Mouse (Mus musculus) right cerebral cortex, postnatal 4 days (tissue): ENCODE measurements around the gene Prr12.
"Not testable (repeated sequence)": the region's sequence is repeated elsewhere in the genome, so short reads cannot be mapped to it uniquely, and the experiment has no call there.

Experiments used
- DNase-seq: peaks from one replicate; pipeline ENCODE4 v3.0.0-alpha.2; 2022

Prr12 gene

DNA sequence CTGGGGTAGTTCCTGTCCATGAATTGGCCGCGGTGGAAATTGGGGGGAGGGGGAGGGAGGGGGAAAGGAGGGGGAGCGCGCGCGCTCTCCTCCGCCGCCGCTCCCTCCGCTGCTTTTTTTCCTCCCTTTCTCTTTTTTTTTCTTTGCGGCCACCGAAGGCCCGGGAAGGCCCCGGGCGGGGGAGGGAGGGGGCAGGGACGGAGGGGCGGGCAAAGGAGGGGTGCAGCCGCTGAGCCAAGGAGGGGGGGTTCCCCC, at the start of gene Prr12:
TSS of gene Prr12 (minus strand) at position 20 of the 255 bp plus-strand sequence.
- DNase-seq = no peak

DNA sequence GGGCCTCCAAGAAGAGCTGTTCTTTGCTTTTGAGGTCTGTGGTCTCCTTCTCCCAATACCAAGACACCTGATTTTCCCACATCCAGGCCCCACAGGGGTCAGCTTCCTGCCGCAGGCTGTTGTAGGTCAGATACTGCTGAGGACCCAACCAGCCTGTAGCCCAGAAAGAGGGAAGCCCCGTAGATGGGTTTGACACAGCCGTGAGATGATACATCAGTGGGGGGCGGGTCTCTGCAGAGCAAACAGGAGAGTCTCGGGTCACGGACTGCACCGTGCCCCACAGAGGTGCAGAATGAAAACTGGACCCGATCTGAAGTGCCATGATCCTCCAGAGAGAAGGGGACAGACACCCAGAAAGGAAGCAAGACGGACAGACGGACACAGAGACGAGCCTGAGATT, 49.8 kb upstream of the Prr12 start:
- DNase-seq = no peak

DNA sequence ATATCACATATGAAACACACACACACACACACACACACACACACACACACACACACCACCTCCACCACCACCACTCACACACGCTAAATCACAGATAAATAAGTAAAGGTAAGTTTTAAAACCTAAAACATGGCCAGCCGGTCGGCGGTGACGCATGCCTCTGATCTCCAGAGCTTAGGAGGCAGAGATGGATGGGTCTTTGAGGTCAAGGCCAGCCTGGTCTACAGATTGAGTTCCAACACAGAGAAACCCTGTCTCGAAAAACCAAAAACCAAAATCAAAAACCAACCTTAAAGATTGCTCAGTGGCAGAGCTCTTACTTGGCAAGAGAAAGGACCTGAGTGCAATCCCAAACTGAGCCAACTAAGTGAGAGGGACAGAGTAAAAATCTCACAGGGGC, 47.4 kb upstream of the Prr12 start:
- no peak for DNase-seq

DNA sequence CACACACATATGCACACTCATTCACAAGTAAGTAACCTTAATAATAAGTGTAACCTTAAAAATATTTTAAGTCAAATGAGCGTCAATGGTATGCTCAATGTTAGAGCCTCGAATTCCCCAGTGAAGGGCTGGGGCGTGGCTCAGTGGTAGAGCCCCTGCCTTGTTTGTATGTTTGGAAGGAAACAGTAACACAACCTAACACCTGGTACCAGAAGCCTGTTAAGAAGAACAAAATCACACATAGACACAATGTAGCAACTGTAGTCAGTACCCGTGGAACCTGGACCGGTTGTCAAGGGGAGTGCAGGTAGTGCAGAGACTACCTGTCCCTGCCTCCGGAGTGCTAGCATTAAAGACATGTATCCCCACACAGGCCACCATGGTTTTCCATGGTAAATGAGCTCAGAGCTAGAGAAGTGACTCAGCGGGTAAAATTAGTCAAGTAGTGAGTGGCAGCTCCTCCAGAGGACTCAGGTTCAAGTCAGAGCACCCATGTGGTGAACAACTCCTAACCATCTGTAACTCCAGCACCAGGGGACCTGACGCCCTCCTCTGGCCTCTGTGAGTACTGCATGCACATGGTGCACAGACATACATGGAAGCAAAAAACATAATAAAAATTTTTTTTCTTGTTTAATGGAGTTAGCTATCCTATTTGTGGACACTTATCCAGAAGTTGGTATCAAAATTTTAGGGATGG, 46.0 kb upstream of the Prr12 start:
- no peak for DNase-seq

DNA sequence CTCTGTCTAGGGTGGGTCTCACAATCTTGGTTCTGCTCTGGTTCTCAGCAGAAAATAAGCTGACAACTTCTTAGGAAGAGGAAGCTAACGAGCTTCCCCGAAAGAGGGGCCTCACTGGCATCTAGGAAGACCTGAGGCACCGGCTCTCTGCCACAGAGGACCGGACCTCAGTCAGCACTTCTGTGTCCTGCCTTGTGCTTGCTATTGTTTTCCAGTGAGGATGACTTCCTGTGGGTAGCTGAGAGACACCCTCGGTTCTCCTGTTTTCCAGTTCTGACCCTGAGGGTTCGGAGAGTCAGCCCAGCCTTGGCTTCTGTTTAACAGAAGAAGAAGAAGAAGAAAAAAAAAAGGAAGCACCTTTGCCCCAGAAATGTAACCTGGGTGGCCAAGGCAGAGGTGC, 44.8 kb upstream of the Prr12 start:
- DNase-seq = no peak

DNA sequence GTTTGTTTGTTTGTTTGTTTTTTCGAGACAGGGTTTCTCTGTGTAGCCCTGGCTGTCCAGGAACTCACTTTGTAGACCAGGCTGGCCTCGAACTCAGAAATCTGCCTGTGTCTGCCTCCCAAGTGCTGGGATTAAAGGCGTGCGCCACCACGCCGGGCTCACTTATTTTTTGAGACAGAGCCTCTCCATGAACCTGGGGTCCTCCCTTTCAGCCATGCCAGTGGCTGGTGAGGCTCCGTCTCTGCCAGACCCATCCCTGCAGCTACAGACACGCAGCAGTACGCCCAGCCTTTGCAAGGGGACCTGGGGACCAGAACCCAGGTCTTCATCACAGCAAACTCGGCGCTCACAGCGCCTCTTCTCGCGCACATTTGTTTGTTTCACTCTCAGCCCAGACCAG, 43.3 kb upstream of the Prr12 start:
- DNase-seq = not testable (repeated sequence)

DNA sequence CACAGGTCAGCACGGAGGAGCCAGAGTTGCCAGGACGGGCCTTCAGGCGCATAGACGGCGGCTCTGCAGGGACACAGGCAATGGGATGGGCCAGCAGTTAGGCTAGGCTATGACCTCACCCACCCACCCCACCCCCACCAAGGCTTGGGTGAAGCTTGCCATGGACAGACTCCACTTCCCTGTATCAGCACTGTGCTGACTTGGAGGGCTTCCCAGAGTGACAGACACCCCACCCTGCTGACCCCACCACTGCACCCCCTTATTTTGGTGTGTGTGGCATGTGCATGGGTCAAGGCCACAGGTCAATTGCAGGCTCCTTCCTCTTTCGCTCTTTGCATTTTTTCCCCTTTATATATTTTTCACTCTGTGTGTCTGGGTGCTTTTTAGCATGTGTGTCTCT, 42.7 kb upstream of the Prr12 start:
- no peak for DNase-seq

DNA sequence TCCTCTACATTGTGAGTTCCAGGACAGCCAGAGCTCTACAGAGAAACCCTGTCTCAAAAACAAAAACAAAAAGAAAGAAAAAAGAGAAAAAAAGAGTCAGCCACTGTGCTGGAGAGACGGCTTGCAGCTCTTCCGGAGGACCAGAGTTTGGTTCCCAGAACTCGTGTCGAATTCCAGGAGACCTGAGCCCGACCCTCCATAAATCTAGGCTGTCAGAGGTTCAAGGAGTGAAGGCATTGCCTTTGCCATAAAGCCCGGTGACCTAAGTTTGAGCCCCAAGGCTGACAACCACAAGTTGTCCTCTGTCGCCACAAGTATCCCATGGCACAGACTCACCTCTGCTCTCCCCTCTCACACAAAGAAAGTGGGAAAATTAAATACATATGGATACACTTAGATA, 41.4 kb upstream of the Prr12 start:
- no peak for DNase-seq

DNA sequence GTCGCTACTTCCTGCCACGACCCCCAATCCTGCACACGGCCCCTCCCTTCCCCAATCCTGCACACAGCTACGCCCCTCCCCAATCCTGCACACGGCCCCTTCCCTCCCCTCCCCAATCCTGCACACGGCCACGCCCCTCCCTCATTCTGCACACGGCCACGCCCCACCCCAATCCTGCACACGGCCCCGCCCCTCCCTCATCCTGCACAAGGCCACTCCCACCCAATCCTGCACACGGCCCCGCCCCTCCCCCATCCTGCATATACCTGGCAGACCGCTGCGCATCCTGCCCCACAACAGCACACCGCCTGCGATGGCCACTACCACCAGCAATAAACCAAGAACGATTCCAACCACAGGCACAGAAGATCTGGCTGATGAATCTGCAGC, 40.8 kb upstream of the Prr12 start:
- no peak for DNase-seq

DNA sequence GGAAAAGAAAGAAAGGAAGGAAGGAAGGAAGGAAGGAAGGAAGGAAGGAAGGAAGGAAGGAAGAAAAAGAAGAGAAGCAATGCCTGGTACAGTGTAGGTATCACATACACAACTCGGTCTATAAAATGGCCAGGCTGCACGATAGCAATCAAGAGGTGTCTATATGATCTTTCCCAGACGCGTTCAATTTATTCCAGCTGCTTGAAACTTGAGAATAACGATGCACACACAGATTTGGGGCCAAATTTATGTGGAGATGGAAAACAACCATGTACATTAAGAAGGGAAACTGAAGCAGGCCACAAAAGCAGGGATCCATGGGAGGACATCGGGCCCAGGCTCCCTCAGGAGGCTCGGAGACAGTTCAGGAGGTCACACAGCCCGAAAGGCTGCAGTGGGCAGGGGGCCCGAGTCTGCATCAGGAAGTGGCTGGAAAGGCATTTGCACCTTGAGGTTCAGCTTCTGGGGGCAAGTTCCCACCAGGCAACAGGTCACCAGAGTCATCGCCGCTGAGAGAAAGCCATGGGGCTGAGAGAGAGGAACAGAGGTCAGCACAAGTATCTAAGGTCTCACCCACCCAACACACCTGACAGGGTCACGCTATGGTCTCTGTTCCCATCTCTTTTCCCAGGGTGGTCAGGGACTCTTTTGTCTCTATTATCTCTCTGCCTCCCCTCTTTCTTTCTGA, 40.3 kb upstream of the Prr12 start:
- no peak for DNase-seq

DNA sequence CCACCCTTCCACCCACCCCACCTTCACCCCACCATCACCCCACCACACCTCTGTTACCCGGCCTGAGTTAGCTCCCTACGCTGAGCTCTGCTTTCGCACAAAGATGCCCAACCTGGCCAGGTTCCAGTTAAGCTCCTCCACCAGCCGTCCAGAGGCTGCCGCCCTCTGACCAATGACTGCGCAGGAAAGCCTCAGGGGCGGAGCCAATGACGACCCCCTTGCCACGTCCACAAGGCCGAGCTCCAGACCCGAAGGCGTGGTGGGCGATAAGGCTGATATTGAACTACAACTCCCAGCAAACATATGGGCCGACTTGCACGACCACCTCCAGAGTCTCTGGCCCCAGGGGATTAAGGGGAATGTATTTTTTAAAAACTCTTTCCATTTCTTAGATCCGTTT, 39.4 kb upstream of the Prr12 start, which contains the start of gene Rcn3:
TSS of gene Rcn3 (minus strand) at position 174 of the 400 bp plus-strand sequence.
- peak; percentile 69 for DNase-seq

DNA sequence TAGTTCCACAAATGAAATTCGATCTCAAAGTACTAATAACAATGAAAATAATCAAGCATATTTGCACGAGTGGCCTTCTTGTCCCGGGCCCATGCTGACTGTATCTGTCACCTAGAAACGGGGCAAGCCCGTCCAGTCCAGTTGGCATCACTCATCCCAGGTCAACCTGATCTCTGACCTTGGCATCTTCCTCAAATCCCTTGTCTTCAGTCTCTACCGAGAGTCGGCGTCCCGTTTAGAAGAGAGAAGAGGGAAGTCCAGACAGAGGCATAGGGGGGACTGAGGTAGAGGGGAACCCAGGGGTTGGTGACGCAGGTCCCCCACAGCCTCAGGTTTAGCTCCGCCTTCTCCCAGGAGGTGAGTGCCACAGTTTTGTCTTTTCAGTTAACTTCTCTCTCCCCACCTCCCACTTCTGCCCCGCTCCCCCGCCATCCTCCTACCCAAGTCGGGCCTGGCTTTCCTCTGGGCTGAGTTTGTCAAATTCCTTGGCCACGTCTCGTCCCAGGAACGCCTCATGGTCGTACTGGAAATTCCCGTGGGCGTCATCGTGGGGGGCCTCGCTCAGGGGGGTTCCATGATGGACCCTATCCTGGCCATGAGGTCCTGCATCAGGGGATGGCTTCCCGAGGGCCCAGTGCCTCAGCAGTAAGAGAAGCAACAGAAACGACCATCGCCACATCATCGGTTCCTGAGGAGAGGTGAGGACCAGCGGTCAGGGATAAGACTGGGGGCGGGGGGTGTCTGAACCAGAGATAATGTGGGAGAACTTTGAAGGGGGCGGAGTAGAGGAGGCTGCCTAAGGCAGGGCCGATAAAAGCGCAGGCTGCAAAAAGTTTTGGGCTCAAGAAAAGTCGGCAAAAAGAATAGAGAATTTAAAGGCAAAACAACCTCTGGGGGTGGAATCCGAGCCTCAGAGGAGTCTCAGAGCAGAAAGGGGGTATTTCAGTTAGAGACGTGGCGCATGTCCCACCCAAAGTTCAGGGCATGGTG, 38.6 kb upstream of the Prr12 start:
- DNase-seq = no peak

DNA sequence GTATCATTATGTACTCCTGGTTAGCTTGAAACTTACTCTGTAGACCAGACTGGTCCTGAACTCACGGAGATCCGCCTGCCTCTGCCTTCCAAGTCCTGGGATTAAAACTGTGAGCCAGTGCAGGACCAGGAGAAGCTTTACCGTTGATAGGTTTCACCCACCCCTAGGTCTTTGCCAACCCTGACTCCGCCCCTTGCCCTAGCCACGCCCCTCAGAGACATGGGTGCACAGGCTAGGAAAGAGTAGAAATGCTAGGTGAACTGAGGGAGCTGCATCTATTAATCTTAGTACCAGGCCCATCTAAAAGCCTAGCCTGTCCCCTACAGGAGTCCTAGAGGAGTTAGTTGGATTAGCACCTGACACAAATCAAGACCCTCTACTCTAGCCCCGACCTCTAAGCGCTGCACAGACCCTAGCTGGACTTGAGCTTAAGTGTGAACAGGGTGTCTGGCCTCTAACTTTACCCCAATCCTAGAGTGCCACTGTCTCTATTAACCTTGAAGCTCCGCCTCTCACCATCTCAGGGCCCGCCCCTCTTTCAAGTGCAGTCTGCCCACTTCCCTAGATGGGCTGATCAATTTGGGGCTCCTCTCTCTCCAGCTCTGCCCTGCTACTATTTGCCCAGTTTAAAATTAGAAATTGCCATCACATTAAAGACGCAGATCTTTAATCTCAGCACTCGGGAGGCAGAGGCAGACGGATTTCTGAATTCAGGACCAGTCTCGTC, 37.7 kb upstream of the Prr12 start:
- no peak for DNase-seq

DNA sequence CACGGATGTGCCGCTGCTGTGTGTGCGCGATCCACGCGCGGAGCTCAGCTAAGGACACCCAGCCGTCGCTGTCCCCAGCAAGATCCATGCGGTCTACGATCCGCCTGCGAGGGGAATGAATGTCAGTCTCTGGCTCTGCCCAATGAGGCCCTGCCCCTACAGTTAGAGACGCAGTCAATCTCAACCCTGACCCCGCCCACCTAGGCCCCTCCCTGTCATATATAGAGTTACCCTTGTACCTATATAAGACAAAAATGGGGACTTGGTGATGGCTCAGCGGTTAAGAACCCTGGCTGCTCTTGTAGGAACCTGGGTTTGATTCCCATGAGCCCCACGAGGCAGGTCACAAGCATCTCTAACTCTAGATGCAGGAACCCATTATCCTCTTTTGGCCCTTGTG, 35.9 kb upstream of the Prr12 start:
- no peak for DNase-seq

DNA sequence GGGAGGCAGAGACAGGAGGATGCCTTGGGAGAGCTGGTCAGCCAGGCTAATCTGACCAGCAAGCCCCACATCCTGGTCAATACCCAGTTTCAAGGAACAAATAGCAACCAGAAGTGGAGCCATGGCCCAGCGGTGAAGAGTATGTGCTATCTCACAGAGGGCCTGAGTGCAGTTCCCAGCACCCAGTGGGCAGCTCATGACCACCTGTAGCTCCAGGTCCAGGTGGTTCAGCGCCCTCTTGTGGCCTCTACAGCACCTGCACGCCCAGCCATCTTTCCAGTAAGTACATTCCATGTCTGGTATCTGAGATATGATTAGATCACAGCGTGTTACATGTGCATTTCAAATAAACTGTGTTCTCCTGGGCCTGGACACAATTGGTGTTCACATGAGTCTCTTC, 33.4 kb upstream of the Prr12 start:
- no peak for DNase-seq

DNA sequence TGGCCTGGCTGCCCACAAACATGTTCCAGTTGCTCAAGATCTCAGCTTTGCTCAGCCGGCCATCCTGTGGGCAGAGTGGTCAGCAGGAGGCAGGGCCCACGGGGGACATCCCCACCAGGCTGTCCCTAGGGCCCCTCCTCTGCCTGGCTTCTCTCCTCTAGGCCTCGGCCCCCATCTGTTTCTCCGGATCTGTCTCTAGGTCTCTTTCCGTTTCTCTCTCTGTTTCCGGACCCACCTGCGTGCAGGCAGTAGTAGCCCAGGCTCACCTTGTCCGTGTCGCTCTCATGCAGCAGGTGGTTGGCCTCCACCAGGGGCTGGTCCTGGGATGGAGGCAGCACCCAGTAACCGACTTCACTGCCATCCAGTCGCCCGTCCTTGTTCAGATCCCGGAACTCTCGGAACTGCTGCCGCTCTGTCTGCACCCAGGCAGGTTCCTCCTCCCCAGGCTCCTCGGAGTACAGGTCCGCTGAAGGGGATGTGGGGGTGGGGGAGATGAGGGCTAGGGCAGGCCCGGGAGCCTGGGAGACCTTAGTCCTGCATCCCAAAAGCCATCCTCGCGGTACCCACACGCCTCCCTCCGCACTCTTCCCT, 30.7 kb upstream of the Prr12 start:
- DNase-seq = no peak

DNA sequence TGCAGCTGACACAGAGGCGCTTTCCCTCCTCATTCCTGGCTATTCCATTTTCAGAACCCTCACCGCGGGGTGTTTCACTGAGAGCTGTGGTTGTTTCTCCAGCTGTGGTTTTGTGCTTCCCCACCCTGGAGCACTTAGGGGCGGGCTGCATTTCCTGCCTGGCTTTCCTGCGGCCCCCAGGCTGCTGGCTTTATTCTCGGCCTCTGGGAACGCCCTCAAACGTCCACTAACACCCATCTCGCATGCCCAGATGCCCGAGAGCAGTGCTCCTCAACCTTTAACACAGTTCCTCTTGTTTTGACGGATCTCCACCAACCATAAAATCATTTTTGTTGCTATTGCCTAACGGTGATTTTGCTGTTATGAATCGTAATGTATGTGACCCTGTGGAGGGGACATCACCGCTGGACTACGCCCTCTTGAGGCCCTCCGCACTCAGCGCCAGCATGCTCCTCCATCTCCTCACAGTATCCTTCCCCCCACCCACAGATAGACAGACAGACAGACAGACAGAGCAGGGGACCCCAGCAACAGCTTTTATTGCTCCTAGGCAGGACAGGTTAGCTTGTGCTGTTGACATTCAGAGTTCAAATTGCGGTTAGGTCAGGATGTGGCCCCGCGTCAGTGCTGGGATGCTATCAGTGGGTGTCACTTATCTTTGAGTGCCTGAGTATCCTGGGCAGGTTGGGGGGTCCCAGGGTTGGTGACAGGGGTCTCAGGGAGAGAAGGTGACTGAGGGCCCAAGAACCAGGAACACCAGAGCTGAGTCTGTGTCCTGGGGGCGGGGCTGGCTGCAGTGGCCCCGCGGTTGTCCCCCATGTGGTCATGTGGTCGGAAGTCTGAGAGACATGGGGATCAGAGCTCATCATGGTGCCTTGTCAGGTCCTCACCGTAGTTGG, 30.0 kb upstream of the Prr12 start:
- DNase-seq = no peak

DNA sequence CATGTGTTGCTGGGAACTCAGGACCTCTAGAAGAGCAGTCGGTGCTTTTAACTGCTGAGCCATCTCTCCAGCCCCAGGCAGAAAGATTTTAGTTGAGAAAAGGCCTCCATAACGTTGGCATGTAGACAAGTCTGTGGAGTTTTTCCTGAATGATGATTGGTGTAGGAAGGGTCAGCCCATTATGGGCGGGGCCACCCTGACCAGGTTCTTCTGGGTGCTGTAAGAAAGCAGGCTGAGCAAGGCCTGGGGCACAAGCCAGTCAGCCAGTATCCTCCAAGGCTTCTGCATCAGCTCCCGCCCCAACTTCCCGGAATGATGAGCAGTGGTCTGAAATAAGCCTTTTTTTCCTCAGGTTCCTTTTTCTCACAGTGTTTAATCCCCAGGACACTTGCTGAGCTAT, 28.3 kb upstream of the Prr12 start:
- no peak for DNase-seq

DNA sequence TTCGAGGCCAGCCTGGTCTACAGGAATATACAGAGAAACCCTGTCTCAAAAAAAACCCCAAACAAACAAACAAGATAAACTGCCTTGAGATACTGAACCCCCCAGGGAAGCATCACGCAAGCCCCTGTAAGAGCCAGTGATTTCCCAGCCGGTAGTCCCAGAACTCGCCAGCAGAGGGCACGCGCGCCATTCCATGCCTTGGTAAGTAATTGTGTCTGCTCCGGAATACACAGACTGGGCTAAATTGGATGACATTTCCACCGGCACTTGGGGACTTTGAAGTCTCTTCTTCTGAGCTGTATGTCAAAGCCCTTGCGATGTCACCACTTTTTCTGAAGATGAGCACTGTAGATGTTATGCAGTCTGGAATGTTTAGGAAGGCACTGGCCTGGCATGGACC, 27.2 kb upstream of the Prr12 start:
- peak; percentile 97 for DNase-seq

DNA sequence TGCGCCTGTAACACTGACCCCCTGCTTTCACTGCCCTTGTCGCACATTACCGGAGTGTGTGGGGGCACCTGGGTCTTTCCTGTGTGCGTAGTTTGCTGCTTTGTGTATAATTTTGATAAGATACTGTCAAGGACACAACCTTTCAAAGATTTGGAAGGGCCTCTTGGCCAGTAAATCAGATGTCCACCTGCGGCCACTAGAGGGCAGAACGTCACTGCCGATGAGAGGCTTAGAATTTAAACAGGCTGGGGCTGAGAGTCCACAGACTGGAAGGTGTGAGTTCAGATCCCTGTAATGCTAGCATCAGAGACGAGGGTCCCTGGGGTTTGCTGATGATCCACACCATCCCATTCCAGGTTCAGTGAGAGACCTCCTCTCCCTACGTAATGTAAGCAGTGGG, 25.8 kb upstream of the Prr12 start:
- peak; percentile 74 for DNase-seq

DNA sequence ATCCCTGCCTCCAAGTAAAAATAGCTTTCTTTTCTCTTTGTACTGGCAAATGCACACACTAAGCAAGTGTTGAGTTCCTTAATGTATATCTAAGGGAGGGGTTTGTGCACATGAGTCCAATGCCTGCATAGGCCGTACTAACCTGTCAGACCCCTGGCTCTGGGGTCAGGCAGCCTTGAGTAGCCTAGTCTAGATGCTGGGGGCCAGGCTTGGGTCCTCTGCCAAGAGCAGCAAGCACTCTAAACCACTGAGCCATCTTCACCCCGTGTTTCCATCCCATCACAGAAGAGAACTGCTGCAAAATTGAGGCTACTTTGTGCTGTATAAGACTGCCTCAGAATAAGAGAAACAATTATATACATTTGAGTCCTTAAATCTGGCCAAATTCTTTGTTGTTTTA, 25.1 kb upstream of the Prr12 start:
- no peak for DNase-seq

DNA sequence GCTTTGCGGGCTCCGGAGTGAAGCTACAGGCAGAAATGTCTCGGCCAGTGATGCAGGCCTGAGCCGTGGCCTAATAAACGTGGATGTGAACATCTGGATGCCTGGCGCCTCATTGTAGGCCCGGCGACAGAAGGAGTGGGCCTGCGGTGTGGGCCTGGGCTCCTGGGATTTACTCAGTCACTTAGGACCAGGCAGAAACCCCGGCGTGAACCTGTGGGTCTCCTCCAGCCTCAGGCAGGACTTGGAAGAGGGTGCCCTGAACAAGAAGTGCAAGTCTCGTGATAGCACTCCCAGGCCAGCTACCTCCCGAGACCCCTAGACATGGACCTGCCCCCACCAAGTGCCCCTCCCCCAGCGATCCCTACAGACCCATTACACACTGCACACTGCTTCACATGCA, 24.6 kb upstream of the Prr12 start:
- no peak for DNase-seq
